Mouse (Mus musculus) ovary, postnatal 10 days (tissue): ENCODE measurements around the gene Suv39h1.
"Not testable (repeated sequence)": the region's sequence is repeated elsewhere in the genome, so short reads cannot be mapped to it uniquely, and the experiment has no call there.

Experiments used
- DNase-seq: peaks from one replicate; pipeline ENCODE4 v3.0.0; 2022; ENCODE audit warnings: low spot score

Suv39h1 gene

GRCm38 (mm10) chrX:8074430-8075014 lies at the start of gene Suv39h1:
Suv39h1 (minus strand) TSS chrX:8074760.
- DNase-seq, result peak; percentile 50

- no peak for DNase-seq
These were observed 49.4 kb upstream of the Suv39h1 start for GRCm38 (mm10) chrX:8123821-8124470.

GRCm38 (mm10) chrX:8117264-8117663 lies 42.7 kb upstream of the Suv39h1 start:
- no peak for DNase-seq

GRCm38 (mm10) chrX:8115275-8115674 lies 40.7 kb upstream of the Suv39h1 start:
- no peak for DNase-seq

GRCm38 (mm10) chrX:8105019-8105418 lies 30.5 kb upstream of the Suv39h1 start:
- DNase-seq, result no peak

GRCm38 (mm10) chrX:8102213-8102668 lies 27.7 kb upstream of the Suv39h1 start:
- no peak for DNase-seq

GRCm38 (mm10) chrX:8101017-8101416 lies 26.5 kb upstream of the Suv39h1 start:
- DNase-seq, result no peak

- no peak for DNase-seq
These were observed 24.9 kb upstream of the Suv39h1 start for GRCm38 (mm10) chrX:8099435-8099834.

- peak; percentile 81 for DNase-seq
These were observed 22.3 kb upstream of the Suv39h1 start for GRCm38 (mm10) chrX:8096787-8097242.

- DNase-seq, result peak; percentile 57
These were observed 21.7 kb upstream of the Suv39h1 start for GRCm38 (mm10) chrX:8096068-8096786.

- no peak for DNase-seq
These were observed 21.0 kb upstream of the Suv39h1 start for GRCm38 (mm10) chrX:8095546-8095945.

GRCm38 (mm10) chrX:8090954-8091347 lies 16.4 kb upstream of the Suv39h1 start:
- DNase-seq, result not testable (repeated sequence)

GRCm38 (mm10) chrX:8090346-8090953 lies 15.9 kb upstream of the Suv39h1 start, which contains the start of gene Was:
Was (minus strand) TSS chrX:8090498.
- DNase-seq, result no peak

- DNase-seq, result no peak
These were observed 15.2 kb upstream of the Suv39h1 start for GRCm38 (mm10) chrX:8089746-8090145.

GRCm38 (mm10) chrX:8085611-8086010 lies 11.1 kb upstream of the Suv39h1 start:
- no peak for DNase-seq

GRCm38 (mm10) chrX:8084771-8085259 lies 10.3 kb upstream of the Suv39h1 start:
- DNase-seq, result no peak

- no peak for DNase-seq
These were observed 544 bp upstream of the Suv39h1 start for GRCm38 (mm10) chrX:8075104-8075503.

- peak; percentile 2 for DNase-seq
These were observed 605 bp downstream of the Suv39h1 start for GRCm38 (mm10) chrX:8073881-8074429.

GRCm38 (mm10) chrX:8069166-8069565 lies 5.4 kb downstream of the Suv39h1 start:
- DNase-seq, result no peak

GRCm38 (mm10) chrX:8051044-8051781 lies 23.3 kb downstream of the Suv39h1 start:
- DNase-seq, result not testable (repeated sequence)

- no peak for DNase-seq
These were observed 41.6 kb downstream of the Suv39h1 start for GRCm38 (mm10) chrX:8033009-8033408.
